Mouse (Mus musculus) limb, embryonic 14.5 days (tissue): ENCODE results near the gene Cog6. TPM values are rescaled to one million over a fixed set of nuclear protein-coding genes. Genes with fewer than 3 reads are reported as not detected.

Experiments
- ATAC-seq: fragments of 200-750 bp; cut with Nextera tagmentation; 2 replicates; pipeline ENCODE4 v1.8.0; 2017; ENCODE audit warnings: low read depth, moderate number of reproducible peaks, moderate TSS enrichment; ENCODE audit not compliant: low FRiP score
- DNase-seq: peaks from one replicate; pipeline ENCODE4 v3.0.0-alpha.2; 2015; ENCODE audit warnings: low spot score
- H3K27ac ChIP-seq: fragments of 300-500 bp; sonication (generic); replicated peaks from 2 replicates; pipeline ENCODE4 v1.5.1; 2014; ENCODE audit warnings: low read depth, mild to moderate bottlenecking, low read length, moderate library complexity, mixed read lengths
- H3K27me3 ChIP-seq: fragments of 300-500 bp; sonication (generic); 2 replicates; pipeline ENCODE4 v1.6.1; 2014; ENCODE audit warnings: low read length, mixed read lengths; ENCODE audit not compliant: control insufficient read depth, insufficient read depth
- H3K36me3 ChIP-seq: fragments of 300-500 bp; sonication (generic); 2 replicates; pipeline ENCODE4 v1.6.1; 2014; ENCODE audit warnings: mild to moderate bottlenecking, low read length, moderate library complexity, mixed read lengths; ENCODE audit not compliant: control insufficient read depth, insufficient read depth
- H3K4me1 ChIP-seq: fragments of 300-500 bp; sonication (generic); 2 replicates; pipeline ENCODE4 v1.6.1; 2014; ENCODE audit warnings: antibody characterized with exemption, low read length, mixed read lengths; ENCODE audit not compliant: control insufficient read depth, insufficient read depth
- H3K4me2 ChIP-seq: fragments of 300-500 bp; sonication (generic); replicated peaks from 2 replicates; pipeline ENCODE4 v1.6.1; 2014; ENCODE audit warnings: low read depth, mild to moderate bottlenecking, low read length, moderate library complexity; ENCODE audit not compliant: severe bottlenecking
- H3K4me3 ChIP-seq: fragments of 300-500 bp; sonication (generic); replicated peaks from 2 replicates; pipeline ENCODE4 v1.5.1; 2014; ENCODE audit warnings: low read length
- H3K9ac ChIP-seq: fragments of 300-500 bp; sonication (generic); 2 replicates; pipeline ENCODE4 v1.6.1; 2014; ENCODE audit warnings: mild to moderate bottlenecking, low read depth, low read length, moderate library complexity; ENCODE audit not compliant: severe bottlenecking
- H3K9me3 ChIP-seq: fragments of 300-500 bp; sonication (generic); 2 replicates; pipeline ENCODE4 v1.6.1; 2016; ENCODE audit warnings: low read length; ENCODE audit not compliant: control insufficient read depth
- POLR2A ChIP-seq: fragments of 200-500 bp; IDR thresholded peaks from 2 replicates; pipeline ENCODE4 v1.8.0; 2012; ENCODE audit warnings: inconsistent platforms, mild to moderate bottlenecking, moderate library complexity, borderline replicate concordance; ENCODE audit not compliant: insufficient read depth, insufficient read length; ENCODE audit errors: extremely low read depth
- WGBS: fragments of 180-500 bp; shearing (Covaris S2); extraction: QIAGEN DNeasy Blood & Tissue Kit; methylation state at CpG from one replicate; pipeline ENCODE4 v1.1.7; 2014; 5-methylcytosine and 5-hydroxymethylcytosine counted together
- polyA plus RNA-seq, 2 experiments: library from polyadenylated mRNA; depleted of rRNA in 1 of 2; stranded (reverse) in 1 of 2; unstranded in 1 of 2; fragments of >200 nt; fragmentation: Nextera tagmentation in 1 of 2; extraction: Ambion mirVana in 1 of 2; gene quantifications; 2 replicates each; pipeline versions ENCODE4 v1.2.1 to v1.2.3; 2012 to 2014

The Cog6 gene
- polyA plus RNA-seq, 2 experiments: 41.3 to 52.8 TPM

DNA sequence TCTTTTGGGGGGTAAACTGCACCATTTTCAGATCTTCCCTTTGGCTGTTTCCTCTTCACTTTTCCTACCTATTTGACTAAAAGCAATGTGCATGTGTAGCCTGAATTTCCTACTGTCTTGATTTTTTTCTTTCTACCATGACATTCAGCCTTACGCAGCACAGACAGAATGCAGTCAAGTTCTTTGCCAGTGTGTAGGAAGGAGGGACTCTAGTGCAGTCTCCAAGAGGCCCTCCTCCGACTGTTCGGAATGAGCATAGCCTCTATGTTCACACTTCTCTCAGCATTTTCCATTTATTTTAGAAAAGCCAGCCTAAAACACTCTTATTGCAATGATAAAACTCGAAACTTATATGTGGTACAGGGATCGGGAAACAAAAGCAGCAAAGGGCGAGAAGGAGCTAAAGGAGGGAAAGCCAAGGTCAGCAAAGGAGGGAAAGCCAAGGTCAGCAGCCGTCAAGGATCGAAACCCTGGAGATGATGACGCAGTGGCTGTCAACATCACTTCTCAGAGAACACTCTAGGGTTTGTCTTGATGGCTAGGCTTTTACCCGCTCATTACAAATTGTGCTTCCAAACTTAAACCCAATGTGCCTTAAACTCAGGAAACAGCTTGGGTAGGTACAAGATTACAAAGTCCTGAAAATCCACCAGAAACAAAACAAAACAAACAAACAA, 58.5 kb downstream of the Cog6 start:
- Histone ChIP-seq H3K4me3 (no peak overlapping the region), H3K36me3 (no peaks in the 10 kb centered on the region), H3K9me3 (no peaks in the 10 kb centered on the region), H3K4me2 (no peak overlapping the region), H3K4me1 (peaks cover 21% of the 10 kb centered on the region), H3K9ac (no peak overlapping the region), H3K27ac (no peak overlapping the region), H3K27me3 (no peaks in the 10 kb centered on the region)
- DNase-seq: no peak
- no peak for ATAC-seq
- 85% methylated on average over 10 of the region's 10 CpGs for WGBS
- no peak for TF ChIP-seq POLR2A

DNA sequence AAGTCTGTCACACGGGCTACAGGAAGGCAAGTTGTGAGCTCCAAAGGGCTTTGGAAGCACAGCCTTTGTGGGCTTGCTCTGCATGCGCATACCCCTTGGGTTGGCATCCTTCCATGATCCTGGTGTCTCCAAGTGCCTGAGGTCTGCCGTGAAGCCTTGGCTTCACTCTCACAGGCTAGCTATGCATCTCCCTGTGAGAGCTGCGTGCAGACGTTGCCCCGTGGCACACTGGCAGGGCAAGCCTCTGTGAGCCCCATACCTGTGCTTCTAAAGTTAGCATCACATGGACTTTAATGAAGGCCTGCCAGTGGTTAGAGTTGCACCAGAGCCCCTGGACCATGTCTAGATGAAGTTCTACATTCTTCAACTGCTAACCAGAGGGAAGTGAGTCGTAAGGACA, 59.2 kb downstream of the Cog6 start:
- DNase-seq: no peak
- H3K4me3 ChIP-seq: no peak overlapping the region
- no peak overlapping the region for H3K9ac ChIP-seq

DNA sequence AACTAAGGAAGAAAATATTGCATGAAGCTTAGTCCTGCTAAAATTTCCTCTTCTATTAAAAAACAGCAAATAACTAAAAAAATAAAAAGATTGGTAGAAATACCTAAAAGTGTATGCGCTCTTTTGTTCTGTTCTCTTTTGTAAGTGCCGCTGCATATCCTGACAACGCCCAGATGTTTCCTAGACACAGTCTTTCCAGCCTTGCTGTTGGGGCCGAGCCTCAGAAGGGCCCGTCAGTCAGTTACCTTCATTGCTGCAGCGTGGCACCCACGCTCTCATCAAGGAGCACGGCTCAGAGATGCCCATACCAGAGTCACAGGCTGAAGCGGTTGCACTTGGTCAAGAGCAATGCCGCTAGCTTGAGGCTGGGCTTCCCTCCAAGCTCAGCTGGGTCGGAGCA, 60.8 kb downstream of the Cog6 start:
- no peaks in the 10 kb centered on the region for H3K9me3 ChIP-seq
- 88% methylated on average over 11 of the region's 11 CpGs for WGBS
- no peak overlapping the region for H3K4me3 ChIP-seq
- DNase-seq (no peak), ATAC-seq (no peak)
- no peaks in the 10 kb centered on the region for H3K27me3 ChIP-seq
- H3K36me3 ChIP-seq: no peaks in the 10 kb centered on the region
- no peak for TF ChIP-seq POLR2A
- H3K27ac ChIP-seq: 0 out of 2 replicates have a peak overlapping the region, but pooled peaks have one; percentile 13
- H3K4me1 ChIP-seq: peaks cover 17% of the 10 kb centered on the region
- H3K4me2 ChIP-seq: no peak overlapping the region
- H3K9ac ChIP-seq: no peak overlapping the region

More for the DNA sequence above, 59.2 kb downstream of the Cog6 start:
- H3K4me1 ChIP-seq: peaks cover 17% of the 10 kb centered on the region
- H3K36me3 ChIP-seq: no peaks in the 10 kb centered on the region
- H3K27me3 ChIP-seq: no peaks in the 10 kb centered on the region
- no peaks in the 10 kb centered on the region for H3K9me3 ChIP-seq
- no peak overlapping the region for H3K27ac ChIP-seq
- no peak for TF ChIP-seq POLR2A
- 60% methylated on average over 7 of the region's 7 CpGs for WGBS
- no peak for ATAC-seq
- H3K4me2 ChIP-seq: no peak overlapping the region

DNA sequence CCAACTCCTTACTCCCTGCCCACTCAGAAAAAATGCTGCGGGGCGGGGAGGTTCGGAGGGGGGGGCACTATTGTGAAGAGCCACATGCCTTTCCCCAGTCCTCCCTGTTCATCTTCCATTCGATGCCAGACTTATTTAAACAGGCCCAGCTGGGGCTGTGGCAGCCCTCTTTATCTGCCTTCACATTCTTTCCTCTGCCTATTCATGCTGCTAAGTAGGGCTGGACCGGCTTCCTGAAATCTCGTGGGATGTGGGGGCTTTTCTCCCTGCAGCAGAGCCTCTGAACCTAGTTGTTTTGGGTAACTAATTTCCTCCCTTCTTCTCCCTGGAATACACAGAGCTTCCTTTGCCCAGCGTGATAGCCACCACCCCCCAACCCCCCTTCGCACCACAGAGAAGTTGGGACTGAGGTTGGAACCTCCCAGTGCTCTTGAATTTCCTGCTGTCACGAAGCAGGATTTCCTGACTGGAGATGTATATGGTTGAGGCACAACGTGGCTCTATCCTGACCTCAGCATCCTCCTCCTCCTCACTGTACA, 61.5 kb downstream of the Cog6 start:
- no peak overlapping the region for H3K9ac ChIP-seq
- 34% methylated on average over 10 of the region's 10 CpGs for WGBS
- H3K4me3 ChIP-seq: no peak overlapping the region
- ATAC-seq (no peak), DNase-seq (peak; percentile 28)
- H3K36me3 ChIP-seq: no peaks in the 10 kb centered on the region
- 0 out of 2 replicates have a peak overlapping the region, but pooled peaks have one; percentile 2 for H3K27ac ChIP-seq
- no peak for TF ChIP-seq POLR2A
- H3K27me3 ChIP-seq: no peaks in the 10 kb centered on the region
- H3K4me2 ChIP-seq: no peak overlapping the region
- H3K9me3 ChIP-seq: no peaks in the 10 kb centered on the region
- H3K4me1 ChIP-seq: peaks cover 17% of the 10 kb centered on the region

DNA sequence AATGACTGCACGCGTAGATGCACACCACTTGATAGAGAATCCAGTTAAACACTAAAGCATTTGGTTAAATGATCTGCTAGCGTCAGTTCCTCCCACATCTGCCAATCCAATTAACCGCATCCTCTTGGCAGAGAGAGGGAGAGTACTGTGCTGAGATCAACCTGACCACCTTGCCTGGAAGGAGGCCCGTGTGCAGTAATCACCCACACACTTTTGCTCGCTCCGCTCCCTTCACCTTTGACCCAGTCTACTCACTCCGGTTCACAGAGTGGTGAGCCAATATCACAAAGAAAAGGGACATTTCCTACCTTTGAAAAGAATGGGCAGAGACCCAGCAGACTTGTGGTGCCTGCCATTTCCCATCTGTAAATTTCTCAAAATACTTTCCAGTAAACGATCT, 62.4 kb downstream of the Cog6 start:
- no peak overlapping the region for H3K4me2 ChIP-seq
- no peak overlapping the region for H3K9ac ChIP-seq
- ATAC-seq (no peak), DNase-seq (no peak)
- H3K36me3 ChIP-seq: no peaks in the 10 kb centered on the region
- TF ChIP-seq POLR2A: no peak
- no peaks in the 10 kb centered on the region for H3K9me3 ChIP-seq
- H3K4me1 ChIP-seq: peaks cover 17% of the 10 kb centered on the region
- 70% methylated on average over 9 of the region's 9 CpGs for WGBS
- no peaks in the 10 kb centered on the region for H3K27me3 ChIP-seq
- no peak overlapping the region for H3K27ac ChIP-seq
- no peak overlapping the region for H3K4me3 ChIP-seq
